Mouse (Mus musculus): ENCODE measurements at regions not wholly inside any gene's neighbourhood (a gene's known extent, or its start where the extent isn't known, plus 50 kb on each side); places are given as distances from the start of the nearest gene placed in this dataset.
"Not testable (repeated sequence)": the region's sequence is repeated elsewhere in the genome, so short reads cannot be mapped to it uniquely, and the experiment has no call there.

DNA sequence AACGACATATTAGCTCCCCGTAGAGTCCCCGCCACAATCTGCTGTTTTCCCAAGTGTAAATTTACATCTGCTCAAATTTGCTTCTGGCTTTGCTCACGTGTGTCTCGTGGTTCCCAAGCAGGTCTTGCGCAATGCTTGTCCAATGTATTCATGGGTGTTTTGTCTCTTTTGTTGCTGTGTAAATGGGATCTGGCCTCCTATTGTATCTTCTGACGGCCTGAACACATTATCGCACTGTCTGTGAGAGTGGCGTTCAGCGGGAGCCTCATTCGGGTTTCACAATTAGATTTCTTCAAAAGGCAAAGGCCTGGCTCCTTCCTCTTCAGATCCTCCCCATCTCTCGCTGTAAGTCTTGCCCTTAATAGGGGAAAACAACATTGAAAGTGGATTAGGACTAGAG lies 274.5 kb downstream of the Fam19a5 start:
- intact Hi-C loops (cut with DNase I): no loop called here
- DNase-seq: no peak

DNA sequence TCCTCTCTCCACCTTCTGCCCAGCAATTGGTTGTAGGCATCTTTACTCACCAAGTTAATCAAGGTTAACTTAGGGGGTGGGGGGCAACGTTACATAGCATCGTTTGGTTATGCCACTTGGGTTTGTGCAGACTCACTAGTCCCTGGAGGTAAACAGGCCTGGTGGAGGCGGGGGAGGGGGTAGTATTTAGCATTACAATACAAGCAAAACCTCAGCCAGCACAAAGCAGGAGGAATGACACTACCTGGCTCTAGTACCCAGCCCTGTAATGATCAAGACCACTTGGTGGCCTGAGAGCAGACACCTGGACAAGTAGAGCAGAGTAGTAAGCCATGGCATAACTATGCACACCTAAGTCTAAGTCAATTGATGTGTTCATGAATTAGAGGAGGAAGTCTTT lies 298.0 kb downstream of the Fam19a5 start:
- intact Hi-C loops (cut with DNase I): no loop called here
- no peak for DNase-seq

DNA sequence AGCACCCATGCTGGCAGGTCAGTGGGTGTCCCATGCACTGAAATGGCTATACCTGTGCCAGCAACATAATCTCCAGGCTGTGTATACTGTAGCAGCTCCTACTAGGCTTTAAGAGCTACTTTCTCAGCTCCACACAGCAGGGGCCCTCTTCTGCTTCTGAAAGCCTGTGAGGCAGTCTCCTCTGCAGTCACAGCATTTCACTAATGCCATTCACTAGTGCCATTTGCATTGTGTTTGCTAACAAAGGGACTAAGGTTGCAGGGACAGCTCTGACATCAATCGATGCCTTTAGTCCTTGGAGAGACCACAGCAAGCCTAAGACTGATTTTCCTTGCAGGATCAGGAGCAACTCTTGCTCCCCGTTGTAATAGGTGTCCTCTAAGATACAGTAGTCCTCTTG lies 315.0 kb downstream of the Fam19a5 start:
- no peak for DNase-seq
- intact Hi-C loops (cut with DNase I): no loop called here

DNA sequence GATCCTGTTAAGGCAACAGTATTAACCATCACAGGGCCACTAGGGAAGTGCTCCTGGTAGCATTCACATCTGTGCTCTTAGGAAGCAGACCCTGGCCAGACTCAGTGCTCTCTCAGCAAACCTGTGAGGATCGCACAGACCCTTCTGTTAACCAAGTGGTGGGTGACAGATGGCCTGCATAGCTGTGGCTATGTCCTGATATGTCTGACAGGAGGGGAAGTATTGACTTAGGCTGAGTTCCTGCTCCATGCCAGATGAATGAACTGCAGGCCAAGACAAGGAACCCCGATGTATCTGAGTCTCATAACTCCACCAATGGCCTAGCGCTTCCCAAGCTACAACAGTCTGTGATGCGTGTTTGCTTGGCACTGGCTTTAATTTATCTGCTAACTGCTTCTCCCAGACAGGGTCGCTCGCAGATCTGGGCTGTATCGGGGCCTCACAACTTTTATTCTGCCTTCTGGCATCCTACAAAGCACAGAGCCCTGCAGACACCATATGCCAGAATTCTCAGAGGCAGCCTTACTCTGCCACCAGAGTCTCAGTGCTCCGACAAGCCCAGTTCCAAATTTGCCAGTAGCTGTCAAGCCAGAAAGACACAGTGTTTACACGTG lies 332.3 kb downstream of the Fam19a5 start:
- intact Hi-C loops (cut with DNase I): no loop called here
- DNase-seq: peak; percentile 49

DNA sequence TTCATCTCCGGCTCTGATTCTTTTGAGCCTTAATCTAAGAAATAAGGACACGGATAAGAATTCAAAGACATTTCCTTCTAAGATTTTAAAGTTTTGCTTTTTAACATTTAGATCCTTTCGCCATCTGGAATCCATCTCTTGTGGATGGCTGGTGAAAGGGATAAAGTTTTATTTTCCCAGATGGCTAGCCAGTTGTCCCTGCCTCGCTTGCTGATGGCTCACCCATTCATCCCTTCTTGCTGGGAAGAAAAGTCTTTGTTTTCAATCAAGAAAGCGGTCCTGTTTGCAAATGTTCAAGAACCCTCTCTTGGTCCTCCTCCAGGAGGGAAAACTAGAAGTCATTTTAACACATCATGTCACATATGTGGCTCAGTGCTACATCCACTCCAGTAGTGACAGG lies 346.8 kb downstream of the Fam19a5 start:
- intact Hi-C loops (cut with DNase I): no loop called here
- DNase-seq: no peak

DNA sequence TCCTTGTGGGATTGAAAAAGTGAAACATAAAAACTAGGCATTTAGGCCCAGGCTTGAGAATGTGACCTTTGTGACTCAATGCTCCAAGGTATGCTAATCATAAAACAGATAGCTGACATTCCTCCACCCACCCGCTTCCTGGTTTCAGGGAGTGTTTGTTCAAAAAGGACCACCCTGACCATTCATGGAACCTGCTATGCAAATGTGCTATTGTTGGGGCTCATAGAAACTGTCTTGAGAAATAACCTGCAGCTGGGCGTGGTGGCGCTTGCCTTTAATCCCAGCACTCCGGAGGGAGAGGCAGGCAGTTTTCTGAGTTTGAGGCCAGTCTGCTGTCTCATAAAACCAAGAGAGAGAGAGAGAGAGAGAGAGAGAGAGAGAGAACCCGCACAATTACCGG lies 350.8 kb downstream of the Fam19a5 start:
- DNase-seq; intact Hi-C loops (cut with DNase I): not testable (repeated sequence)

DNA sequence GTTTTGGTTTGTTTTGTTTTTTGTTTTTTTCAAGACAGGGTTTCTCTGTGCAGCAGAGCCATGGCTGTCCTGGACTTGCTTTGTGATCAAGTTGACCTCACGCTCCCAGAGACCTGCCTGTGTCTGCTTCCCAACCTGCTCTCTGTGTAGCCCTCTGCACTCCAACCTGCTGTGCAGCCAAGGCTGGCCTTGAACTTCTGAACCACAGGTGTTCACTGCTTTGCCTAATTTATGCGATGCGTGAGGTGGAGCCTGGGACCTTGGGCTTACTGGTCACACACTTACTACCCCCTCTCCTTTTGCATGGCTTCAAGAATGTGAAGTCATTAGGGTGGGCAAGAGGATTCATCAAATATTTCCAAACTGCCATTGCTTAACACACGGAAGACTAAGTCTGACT lies 354.6 kb downstream of the Fam19a5 start:
- intact Hi-C loops (cut with DNase I): no loop called here
- DNase-seq: no peak

DNA sequence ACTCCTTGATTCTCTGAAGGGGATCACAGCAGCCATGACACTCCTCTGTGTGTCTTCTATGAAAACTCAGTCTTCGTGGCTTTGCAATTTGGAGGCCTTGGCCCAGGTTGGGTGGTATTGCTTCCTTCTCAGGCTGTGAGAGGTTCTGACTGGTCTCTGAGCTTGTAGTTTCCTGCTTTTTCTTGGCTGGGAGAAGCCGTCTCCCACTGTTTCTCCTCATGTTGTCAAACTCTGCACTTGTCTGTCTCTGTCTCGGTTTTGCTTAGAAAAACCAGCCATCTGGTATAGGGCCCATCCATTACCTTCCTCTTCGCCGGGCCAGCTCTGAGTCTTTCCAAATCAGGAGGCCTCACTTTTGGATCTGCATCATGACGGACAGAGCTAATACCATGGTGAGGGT lies 360.3 kb downstream of the Fam19a5 start:
- intact Hi-C loops (cut with DNase I): no loop called here
- DNase-seq: no peak

DNA sequence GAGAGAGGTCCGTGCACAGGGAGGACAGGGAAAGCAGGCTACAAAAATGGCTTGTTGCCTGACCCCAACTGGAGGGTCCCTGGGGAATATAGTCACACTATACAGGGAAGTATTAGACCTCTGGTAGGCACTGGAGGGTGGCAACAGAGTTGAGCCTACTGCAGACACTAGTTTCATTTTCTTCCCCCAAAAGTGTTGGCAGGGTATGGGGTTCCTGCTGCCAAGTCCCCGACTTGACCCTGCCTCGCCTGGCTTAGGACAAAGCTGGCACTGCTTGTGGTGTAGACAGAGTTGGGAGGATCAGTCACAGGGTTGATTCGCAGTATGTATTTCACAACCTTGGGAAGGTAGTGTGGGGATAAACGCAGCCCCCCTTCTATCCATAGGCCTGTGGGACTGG lies 362.2 kb downstream of the Fam19a5 start:
- intact Hi-C loops (cut with DNase I): no loop called here
- peak; percentile 17 for DNase-seq

DNA sequence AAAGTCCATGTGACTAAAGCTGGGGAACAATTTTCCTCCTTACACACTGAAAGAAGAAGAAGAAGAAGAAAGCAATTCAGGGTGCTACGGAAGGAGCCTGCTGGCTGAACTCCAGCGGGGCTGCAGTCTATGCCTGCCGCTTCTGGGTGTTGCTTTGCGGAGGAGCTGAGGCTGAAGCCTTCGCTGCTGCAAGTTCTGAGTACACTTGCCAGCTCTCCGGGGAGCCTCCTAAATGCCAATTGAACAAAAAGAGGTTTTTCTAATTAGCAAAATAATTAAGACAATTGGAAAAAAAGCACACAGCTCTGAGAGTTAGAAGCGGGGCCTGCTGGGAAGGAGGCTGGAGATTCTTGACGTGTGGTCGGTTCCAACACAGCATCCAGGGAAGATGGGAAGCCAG lies 378.0 kb downstream of the Fam19a5 start:
- intact Hi-C loops (cut with DNase I): no loop called here
- no peak for DNase-seq

DNA sequence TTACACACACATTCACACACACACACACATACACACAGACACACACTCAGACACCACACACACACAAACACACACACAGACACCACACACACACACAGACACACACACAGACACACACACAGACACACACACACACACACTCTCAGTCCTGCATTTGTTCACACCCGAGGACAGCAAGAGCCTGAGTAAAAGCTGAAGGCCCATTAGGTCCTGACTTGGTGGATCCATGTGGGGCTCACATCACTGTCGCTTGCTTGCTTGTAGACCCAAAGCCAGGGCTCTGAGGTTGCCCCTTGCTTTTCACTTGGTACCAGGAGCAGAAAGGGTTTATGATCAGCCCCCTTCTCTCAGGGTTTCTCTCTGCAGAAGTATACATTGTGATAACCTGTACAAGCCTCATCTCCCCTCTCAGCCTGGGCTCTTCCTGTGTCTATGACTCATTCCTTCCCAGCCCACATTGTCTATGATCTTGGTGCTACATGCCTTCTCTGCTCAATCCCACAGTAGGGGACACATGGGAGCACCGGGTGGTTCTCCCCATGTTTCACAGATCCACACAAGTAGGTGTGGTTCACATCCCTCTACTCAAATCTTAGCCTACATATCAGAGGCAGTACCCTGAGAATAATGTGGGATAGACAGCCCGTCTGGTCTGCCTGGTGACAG lies 378.8 kb downstream of the Fam19a5 start:
- DNase-seq: no peak
- intact Hi-C loops (cut with DNase I): no loop called here

DNA sequence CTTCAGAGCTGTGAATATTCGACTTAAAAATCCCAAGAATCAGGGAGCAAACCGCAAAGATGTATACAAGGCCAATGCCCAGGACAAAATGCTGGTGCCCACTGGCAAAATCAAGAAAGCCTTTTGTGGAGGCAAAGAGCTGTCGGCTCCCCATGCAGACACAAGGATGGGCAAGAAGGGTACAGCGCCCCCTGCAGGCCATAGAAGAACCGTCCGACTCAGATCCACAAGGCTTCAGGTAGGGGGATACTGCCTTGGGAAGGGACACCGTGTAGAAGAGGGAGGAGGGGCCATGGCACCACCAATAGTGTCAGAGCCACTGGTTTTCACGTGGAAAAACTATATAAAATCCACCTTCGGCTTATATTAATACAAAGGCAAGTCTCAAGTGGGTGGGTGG lies 379.8 kb downstream of the Fam19a5 start:
- DNase-seq: peak; percentile 39
- intact Hi-C loops (cut with DNase I): no loop called here

DNA sequence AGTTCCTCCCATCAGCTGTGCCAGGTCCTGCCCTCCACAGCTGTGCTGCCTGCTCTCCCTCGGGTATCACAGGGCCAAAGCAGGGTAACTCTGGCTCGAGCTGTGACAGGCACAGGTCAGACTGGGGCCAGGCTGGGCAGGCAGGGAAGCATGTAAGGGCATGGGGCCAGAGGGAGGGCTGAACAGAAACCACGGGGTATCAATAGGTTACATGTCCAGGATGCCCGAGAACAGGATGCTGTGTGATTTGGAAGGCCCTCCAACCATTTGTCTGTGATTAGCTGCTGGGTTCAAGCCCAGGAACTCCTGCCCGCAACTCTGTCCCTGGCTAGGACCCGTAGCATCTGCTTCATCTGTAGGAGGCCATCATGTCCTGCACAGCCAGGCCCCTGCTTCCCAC lies 391.9 kb downstream of the Fam19a5 start:
- peak; percentile 66 for DNase-seq

DNA sequence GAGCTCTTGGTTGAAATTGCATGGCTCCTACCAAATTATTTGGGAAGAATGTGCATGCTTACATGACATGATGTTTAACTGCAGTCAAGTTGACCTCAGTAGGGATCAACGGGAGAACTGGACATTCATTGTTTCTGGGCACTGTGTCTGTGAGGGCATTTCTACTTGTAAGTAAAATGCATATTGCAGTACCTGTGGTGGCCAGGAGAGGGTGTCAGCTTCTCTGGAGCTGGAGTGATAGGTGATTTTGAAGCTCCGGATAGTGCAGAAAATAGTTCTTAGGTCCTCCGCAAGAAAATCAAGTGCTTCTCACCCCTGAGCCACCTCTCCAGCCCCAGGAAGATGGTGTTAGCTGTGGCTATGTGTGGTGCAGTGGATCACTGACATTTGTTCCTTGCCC lies 396.7 kb downstream of the Fam19a5 start:
- peak; percentile 72 for DNase-seq
- intact Hi-C loops (cut with DNase I): no loop called here

More for the DNA sequence above, 391.9 kb downstream of the Fam19a5 start:
- intact Hi-C loops (cut with DNase I): no loop called here

DNA sequence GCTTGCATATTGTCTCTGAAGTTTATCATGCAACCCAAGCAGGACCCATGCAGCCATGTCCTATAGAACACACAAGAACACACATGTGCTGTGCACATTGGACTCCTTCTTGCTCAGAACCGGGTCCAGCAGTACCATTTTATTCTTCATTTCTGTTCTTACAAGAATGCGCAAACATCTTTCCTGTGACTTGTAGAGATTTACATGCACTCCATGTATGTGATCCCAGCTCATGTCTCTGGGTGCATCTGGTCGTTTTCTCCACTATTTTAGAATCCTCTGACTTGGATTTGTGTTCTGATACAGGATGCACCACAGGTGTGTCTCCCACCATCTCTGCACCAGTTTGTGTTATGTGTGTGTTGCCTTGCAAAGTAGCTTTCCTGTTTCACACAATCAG lies 408.4 kb downstream of the Fam19a5 start:
- DNase-seq: no peak

DNA sequence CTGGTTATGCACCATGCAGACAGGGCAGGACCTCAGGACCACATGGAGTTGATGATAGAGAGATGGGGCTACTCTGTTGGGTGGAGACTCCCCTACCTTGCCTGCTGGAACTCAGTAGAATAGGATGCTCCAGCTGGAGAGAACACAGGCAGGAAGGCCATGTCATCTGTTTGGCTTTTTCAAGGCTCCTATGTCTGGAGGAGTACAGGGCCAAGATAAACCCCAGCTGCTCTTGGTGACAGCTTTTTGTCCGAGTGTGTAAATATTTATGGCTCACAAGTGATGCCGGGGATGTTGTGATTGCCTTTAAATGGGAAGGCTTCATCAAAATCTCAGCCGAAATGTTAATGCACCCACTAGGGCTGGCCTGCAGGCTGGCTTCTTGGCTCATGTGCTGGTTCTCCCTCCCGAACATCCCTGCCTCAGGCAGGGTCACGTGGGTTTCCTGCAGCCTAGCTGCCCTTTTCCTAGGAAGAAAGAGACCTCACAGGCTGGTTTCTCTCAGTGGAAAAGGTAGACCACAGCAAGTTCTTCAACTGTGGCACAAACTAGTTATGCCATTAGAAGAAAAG lies 411.7 kb downstream of the Fam19a5 start:
- no peak for DNase-seq
- intact Hi-C loops (cut with DNase I): loop anchor here (10.0 kb wide), 1 partner anchor 321 kb away; no protein-coding TSS in a partner anchor

More for the DNA sequence above, 408.4 kb downstream of the Fam19a5 start:
- intact Hi-C loops (cut with DNase I): loop anchor here (10.0 kb wide), 1 partner anchor 318 kb away; no protein-coding TSS in a partner anchor

DNA sequence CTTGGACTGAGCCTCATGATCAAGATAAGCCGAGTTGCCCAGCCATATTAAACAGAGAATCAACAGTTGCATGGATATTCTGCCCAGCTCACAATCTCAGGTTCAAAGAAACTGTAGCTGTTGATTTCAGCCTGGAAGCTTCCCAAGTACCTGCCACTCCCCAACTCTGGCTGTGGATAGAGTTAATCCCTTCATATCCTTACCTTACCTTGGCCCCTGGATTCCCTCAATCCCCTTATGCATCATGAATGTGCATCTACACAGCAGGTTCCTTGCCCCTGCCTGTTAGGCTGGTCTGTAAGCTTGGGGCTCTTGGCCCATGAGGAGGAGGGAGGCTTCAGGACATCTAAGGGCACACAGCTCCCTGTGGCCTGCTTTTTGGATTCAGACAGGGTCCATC lies 414.8 kb downstream of the Fam19a5 start:
- no peak for DNase-seq
- intact Hi-C loops (cut with DNase I): loop anchor here (10.0 kb wide), 1 partner anchor 324 kb away; no protein-coding TSS in a partner anchor

DNA sequence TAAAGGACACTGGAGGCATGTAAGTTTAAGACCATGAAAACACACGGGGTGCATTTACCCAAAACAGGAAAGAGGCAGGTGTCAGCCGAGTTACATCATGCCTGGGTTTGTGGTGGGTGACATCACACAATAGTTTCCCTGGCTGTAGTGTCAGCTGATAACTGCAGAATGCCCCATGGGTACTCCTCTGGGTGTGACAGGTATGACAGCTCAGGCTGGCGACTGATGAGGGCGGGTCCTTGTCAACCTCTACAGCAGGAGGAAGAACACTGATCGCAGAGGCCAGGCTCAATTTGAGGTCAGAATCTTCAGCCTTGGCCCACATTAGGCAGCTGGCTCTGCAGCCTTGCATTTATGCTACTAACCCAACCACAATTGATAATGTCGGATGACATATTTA lies 428.5 kb downstream of the Fam19a5 start:
- intact Hi-C loops (cut with DNase I): no loop called here

DNA sequence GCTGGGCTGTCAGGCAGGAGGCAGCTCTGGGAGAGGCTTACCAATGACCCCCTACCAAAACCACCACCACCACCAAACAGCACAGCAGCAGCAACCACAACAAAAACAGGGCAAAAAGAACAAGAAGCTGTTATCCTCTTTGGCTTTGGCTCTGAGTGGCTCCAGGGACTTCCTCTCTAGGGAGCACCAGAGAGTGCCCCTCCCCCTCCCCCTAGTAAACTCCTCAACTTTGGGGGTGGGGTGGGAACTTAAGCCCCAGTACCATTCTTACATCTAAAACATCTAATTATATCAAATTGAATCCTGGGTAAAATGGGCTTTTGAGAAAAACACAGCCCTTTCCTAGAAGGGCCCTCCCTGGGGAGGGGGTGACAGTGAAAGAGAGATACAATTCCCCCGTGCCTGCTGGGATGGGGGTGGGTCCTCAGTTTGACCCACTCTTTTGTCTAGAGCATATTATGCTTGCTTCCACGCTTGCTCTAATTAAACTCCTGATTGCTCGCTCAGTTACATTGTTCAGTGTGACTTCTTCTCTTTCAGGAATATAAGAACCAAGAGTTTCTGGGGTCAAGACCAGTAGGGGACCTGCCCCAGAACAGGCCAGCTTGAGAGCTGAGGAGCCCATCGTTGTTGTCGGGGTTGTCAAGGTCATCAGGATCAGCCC lies 443.4 kb downstream of the Fam19a5 start:
- DNase-seq: no peak
- intact Hi-C loops (cut with DNase I): no loop called here

More for the DNA sequence above, 428.5 kb downstream of the Fam19a5 start:
- DNase-seq: no peak

DNA sequence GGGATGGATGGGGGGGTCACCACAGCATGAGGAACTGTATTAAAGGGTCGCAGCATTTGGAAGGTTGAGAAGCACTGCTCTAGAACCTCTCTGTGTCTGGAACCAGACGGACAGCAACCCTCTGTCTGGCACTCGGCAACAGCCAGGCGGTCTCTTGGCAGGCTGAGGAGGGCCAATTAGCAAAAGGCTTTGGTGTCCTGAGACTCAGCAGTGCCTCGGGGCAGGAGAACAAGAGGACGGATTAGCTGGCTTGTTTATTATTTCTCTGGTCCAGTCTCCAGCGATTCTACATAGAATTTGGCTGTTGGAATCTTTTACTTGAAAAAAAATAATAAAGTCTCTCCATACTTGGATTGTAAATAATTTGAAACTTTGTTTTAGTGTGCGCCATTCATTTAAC lies 450.4 kb downstream of the Fam19a5 start:
- DNase-seq: peak; percentile 53
- intact Hi-C loops (cut with DNase I): no loop called here

DNA sequence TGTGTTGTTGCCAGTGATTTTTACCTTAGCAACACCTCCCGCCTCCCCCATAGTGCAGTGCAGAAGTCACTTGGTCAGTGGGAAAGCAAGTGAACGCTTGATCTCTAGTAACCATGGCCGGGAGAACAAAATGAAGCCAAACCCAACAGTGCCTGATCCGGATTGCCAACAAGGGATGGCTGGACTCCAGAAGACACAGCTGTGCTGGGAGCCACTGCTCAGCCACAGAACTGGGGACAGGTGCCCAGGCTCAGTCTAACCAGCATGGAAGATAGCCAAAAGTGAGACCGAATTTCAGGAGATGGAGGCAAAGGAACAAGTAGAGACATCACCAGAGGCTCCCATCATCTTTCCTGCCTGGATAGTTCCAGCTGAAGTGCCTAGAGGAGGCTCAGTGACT lies 473.0 kb downstream of the Fam19a5 start:
- peak; percentile 79 for DNase-seq
- intact Hi-C loops (cut with DNase I): no loop called here

DNA sequence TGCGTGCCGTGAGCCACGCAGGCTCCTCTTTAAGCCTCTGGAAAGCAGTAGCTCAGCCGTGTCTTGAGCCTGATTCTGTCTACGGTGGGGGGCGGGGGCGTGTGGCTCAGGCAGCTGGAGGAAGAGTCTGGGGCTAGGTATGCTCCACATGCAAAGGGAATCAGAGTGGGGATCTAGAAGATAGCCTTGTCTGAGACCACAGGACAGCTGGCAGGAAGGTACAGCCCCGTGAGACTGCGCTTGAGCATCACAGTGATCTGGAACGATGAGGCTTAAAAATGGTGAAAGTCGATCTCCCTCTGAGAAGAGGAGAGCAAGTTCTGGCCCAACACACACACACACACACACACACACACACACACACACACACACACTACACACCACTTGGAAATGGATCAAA lies 488.7 kb downstream of the Fam19a5 start:
- intact Hi-C loops (cut with DNase I): no loop called here
- DNase-seq: no peak
